Mouse (Mus musculus) embryonic facial prominence, embryonic 10.5 days (tissue): ENCODE measurements at regions not wholly inside any gene's neighbourhood (a gene's known extent, or its start where the extent isn't known, plus 50 kb on each side); places are given as distances from the start of the nearest gene placed in this dataset.
A peak's percentile ranks its signal among the peaks of the same experiment; 100 is the strongest.

Source experiments
- DNase-seq: peaks from one replicate; pipeline ENCODE4 v3.0.0-alpha.2; 2017; ENCODE audit warnings: low spot score
- H3K27ac ChIP-seq: fragments of 300-500 bp; sonication (generic); replicated peaks from 2 replicates; pipeline ENCODE4 v1.5.1; 2016; ENCODE audit warnings: mild to moderate bottlenecking
- H3K27me3 ChIP-seq: fragments of 300-500 bp; sonication (generic); replicated peaks from 2 replicates; pipeline ENCODE4 v1.6.1; 2016; ENCODE audit warnings: low read depth, mild to moderate bottlenecking; ENCODE audit not compliant: poor library complexity, severe bottlenecking
- H3K36me3 ChIP-seq: fragments of 300-500 bp; sonication (generic); replicated peaks from 2 replicates; pipeline ENCODE4 v1.6.1; 2016; ENCODE audit warnings: mild to moderate bottlenecking, moderate library complexity
- H3K4me1 ChIP-seq: fragments of 300-500 bp; sonication (generic); 2 replicates; pipeline ENCODE4 v1.6.1; 2016
- H3K4me3 ChIP-seq: fragments of 300-500 bp; sonication (generic); 2 replicates; pipeline ENCODE4 v1.5.1; 2016; ENCODE audit warnings: mild to moderate bottlenecking, moderate library complexity
- H3K9me3 ChIP-seq: fragments of 300-500 bp; sonication (generic); 2 replicates; pipeline ENCODE4 v1.6.1; 2016; ENCODE audit warnings: mild to moderate bottlenecking
- WGBS: fragments of 180-500 bp; shearing (Covaris S2); methylation state at CpG from one replicate; pipeline ENCODE4 v1.1.7; 2016; 5-methylcytosine and 5-hydroxymethylcytosine counted together

DNA sequence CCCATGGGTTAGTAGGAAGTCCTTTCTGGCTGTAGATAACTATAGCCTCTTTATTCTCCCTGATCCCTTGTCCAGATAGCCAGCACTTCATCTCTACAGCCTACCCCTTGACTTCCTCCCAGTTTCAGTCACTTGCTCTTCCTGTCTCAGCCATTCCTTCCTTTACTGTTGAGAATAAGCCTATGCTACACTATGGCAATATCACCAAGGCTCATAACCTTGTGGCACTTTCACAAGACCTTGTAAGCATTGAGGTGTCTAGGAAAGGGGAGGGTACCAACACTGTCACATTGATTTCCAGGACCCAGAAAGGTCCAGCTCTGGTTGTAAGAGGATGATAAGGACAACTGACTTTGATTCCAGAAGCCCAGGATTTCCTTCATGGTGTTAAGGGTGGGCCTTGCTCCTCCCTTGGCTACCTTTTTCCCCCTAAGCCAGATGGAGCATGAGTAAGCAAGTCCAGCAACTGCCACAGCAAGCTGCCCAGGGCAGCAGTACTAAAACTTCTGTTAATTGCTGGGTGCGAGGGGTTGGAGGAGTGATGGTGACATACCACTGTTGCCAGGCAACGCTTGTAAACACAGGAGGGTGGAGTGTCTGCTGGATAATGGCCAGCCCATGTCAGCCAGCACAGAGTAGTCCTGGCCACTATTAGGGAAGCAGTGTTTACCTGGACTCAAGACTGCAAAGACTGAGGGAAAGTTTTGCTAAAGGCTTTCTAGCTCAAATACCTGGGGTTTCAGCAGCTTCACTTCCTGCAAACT is 75.7 kb downstream of the Ankrd16 start:
- Histone ChIP-seq H3K27ac (no peak overlapping the region), H3K4me1 (no peaks in the 10 kb centered on the region), H3K36me3 (no peaks in the 10 kb centered on the region), H3K4me3 (no peak overlapping the region), H3K27me3 (no peaks in the 10 kb centered on the region), H3K9me3 (no peaks in the 10 kb centered on the region)
- DNase-seq = peak; percentile 21
- 39% methylated on average over 2 of the region's 2 CpGs for WGBS

GRCm38 (mm10) chr2:11869983-11870382 is 92.3 kb downstream of the Ankrd16 start:
- H3K9me3 ChIP-seq = peaks cover 8% of the 10 kb centered on the region; the same call in 1 of the 2 replicates
- H3K27me3 ChIP-seq = no peaks in the 10 kb centered on the region
- no peak for DNase-seq
- 43% methylated on average over 2 of the region's 2 CpGs for WGBS
- no peaks in the 10 kb centered on the region for H3K4me1 ChIP-seq
- no peak overlapping the region for H3K4me3 ChIP-seq
- no peaks in the 10 kb centered on the region for H3K36me3 ChIP-seq
- no peak overlapping the region for H3K27ac ChIP-seq

DNA sequence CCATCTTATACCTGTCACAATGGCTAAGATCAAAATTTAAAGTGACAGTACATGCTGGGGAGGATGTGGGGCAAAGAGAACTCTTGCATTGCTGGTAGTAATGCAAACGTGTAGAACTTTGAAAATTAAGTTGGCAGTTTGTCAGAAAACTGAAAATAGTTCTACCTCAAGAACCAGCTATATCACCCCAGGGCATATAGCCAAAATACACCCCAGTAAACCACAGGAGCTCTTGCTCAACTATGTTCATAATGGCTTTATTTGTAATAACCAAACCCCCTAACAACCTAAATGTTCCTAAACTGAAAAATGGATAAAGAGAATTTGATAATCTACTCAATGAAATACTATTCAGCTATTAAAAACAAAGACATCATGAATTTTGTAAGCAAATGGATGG is 102.3 kb downstream of the Ankrd16 start:
- H3K9me3 ChIP-seq = peaks cover 4% of the 10 kb centered on the region; the same call in 1 of the 2 replicates
- WGBS = 42% methylated on average over 1 of the region's 1 CpGs
- H3K27me3 ChIP-seq = no peaks in the 10 kb centered on the region
- H3K36me3 ChIP-seq = no peaks in the 10 kb centered on the region
- no peak overlapping the region for H3K4me3 ChIP-seq
- no peak overlapping the region for H3K27ac ChIP-seq
- DNase-seq = no peak
- no peaks in the 10 kb centered on the region for H3K4me1 ChIP-seq

DNA sequence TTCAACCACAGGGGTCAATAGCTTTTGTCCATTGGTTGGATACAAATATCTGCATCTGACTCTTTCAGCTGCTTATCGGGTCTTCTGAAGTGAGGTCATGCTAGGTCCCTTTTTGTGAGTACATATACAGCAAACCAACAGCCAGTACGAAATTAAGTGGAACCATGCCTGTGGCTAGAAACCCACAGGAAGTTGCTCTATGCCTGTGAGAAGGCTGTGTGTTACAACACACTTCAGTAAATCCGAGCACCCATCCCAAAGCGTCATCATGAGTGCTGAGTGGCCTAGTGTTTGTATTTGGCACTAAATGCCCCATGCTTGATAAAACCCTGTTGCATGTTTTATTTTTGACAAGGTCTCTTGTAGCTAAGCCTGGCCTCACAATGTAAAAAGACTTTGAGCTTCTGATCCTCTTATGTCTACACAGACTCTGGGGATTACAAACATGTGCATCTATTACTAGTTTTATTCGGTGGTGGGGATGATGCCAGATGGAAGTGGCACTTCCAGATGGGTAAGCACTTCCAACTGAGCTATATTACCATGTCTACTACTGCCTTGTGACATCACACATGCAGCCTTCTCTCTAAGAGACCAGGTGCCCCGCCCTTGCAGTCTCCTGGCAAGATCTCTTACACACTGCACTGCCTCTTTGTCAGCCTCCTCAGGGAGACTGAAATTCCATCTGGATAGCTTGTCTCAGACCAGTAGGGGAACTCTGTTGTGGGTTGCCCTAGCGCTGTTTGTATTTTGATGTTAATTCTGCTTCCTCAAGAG is 117.3 kb downstream of the Ankrd16 start:
- Histone ChIP-seq H3K4me1 (no peaks in the 10 kb centered on the region), H3K9me3 (no peaks in the 10 kb centered on the region), H3K27ac (no peak overlapping the region), H3K27me3 (no peaks in the 10 kb centered on the region), H3K36me3 (no peaks in the 10 kb centered on the region), H3K4me3 (no peak overlapping the region)
- no peak for DNase-seq
- 71% methylated on average over 7 of the region's 7 CpGs for WGBS

GRCm38 (mm10) chr2:11899698-11900660 is 122.3 kb downstream of the Ankrd16 start:
- Histone ChIP-seq H3K27me3 (no peaks in the 10 kb centered on the region), H3K4me1 (no peaks in the 10 kb centered on the region), H3K36me3 (no peaks in the 10 kb centered on the region), H3K9me3 (no peaks in the 10 kb centered on the region), H3K4me3 (no peak overlapping the region), H3K27ac (no peak overlapping the region)
- DNase-seq = no peak
- WGBS = 90% methylated on average over 11 of the region's 11 CpGs

GRCm38 (mm10) chr2:11914782-11915181 is 137.1 kb downstream of the Ankrd16 start:
- H3K27me3 ChIP-seq = no peaks in the 10 kb centered on the region
- no peak for DNase-seq
- WGBS = 86% methylated on average over 1 of the region's 1 CpGs

GRCm38 (mm10) chr2:11917373-11917772 is 139.7 kb downstream of the Ankrd16 start:
- Histone ChIP-seq H3K27me3 (no peaks in the 10 kb centered on the region), H3K4me1 (no peaks in the 10 kb centered on the region), H3K9me3 (no peaks in the 10 kb centered on the region), H3K27ac (no peak overlapping the region), H3K4me3 (no peak overlapping the region), H3K36me3 (no peaks in the 10 kb centered on the region)
- no peak for DNase-seq

More at GRCm38 (mm10) chr2:11914782-11915181, 137.1 kb downstream of the Ankrd16 start:
- Histone ChIP-seq H3K4me1 (no peaks in the 10 kb centered on the region), H3K4me3 (no peak overlapping the region), H3K27ac (no peak overlapping the region), H3K36me3 (no peaks in the 10 kb centered on the region), H3K9me3 (no peaks in the 10 kb centered on the region)

DNA sequence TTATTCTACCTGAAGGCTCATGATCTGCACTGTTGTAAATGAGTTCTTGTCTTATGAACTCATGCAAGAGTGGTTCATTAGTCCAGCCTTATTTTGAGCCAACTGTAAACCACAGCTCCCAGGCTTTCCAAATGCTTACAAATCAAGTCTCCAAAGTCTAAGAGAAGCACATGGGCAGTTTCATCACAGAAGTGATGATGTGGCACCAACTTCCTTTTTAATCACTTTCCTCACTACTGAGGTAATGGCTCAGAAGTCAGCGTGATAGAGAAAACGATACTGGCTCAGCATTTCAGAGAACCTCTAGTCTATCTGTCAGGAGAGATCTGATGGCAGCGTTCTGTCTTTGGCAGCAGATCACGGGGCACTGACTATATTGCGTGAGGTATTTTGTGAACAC is 140.4 kb downstream of the Ankrd16 start:
- DNase-seq = no peak
- Histone ChIP-seq H3K36me3 (no peaks in the 10 kb centered on the region), H3K27me3 (no peaks in the 10 kb centered on the region), H3K9me3 (no peaks in the 10 kb centered on the region), H3K4me1 (no peaks in the 10 kb centered on the region), H3K27ac (no peak overlapping the region), H3K4me3 (no peak overlapping the region)
- WGBS = 86% methylated on average over 5 of the region's 5 CpGs

DNA sequence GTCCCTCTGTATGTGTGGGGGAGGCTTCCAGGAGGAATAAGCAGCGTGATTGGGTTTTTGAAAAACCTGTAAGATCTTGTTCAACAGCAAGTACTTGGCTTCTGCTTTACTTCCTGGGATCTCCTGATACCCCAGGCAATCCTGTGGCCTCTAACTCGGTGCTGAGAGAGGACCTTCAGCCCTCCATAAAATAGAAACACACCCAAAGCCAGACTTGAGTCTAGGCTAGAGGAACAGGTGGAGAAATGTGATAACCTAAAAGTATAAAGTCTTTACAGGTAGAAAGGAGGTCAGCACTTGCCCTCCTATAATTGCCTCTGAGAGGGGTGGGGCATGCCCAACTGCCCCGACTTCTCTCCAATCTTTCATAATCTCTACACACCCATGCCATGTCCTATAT is 183.1 kb downstream of the Ankrd16 start:
- Histone ChIP-seq H3K4me3 (no peak overlapping the region), H3K9me3 (no peaks in the 10 kb centered on the region), H3K27ac (no peak overlapping the region), H3K36me3 (no peaks in the 10 kb centered on the region), H3K27me3 (no peaks in the 10 kb centered on the region), H3K4me1 (peaks cover 4% of the 10 kb centered on the region; the same call in 1 of the 2 replicates)
- no peak for DNase-seq
- WGBS = 80% methylated on average over 3 of the region's 3 CpGs

DNA sequence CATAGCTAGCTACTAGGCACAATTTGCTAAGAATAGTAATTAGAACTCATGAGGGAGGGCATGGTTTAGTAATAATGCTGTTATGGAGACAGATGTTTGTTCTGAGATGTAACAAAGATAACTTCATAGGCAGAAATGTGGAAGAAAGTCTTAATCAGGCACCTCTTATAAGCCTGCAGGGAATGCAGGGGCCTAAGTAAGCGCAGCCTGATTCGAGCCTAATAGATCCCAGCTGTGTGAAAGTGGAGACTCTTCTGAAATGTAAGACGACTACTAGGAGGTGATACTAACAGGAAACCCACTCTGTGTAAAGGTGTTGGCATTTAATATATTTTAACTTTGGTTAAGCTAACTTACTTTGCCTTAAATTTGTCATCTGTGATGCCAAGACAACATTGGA is 187.7 kb downstream of the Ankrd16 start:
- H3K4me1 ChIP-seq = peaks cover 4% of the 10 kb centered on the region; the same call in 1 of the 2 replicates

DNA sequence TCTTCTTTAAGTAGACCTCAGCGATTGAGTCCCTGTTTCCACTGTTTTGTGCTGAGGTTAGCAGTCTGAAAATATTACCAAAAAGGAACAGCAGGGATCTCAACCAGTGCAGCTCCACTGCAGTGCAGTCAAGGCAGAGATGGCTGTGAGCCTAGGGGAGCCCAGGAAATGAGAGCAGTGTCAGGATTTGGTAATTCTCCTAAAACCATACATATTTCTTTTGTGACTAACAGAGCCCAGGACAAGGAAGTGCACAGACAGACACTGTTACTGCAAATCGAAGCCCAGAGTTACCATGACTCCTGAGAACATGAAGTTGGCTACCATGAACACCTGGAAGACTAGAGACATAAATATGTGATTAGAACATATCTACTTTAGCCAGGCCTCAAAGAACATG is 189.3 kb downstream of the Ankrd16 start:
- H3K4me3 ChIP-seq = no peak overlapping the region
- no peaks in the 10 kb centered on the region for H3K27me3 ChIP-seq
- no peaks in the 10 kb centered on the region for H3K9me3 ChIP-seq
- H3K27ac ChIP-seq = no peak overlapping the region
- H3K36me3 ChIP-seq = no peaks in the 10 kb centered on the region
- H3K4me1 ChIP-seq = peaks cover 4% of the 10 kb centered on the region; the same call in 1 of the 2 replicates
- no peak for DNase-seq
- WGBS = 77% methylated on average over 2 of the region's 2 CpGs

More for the DNA sequence above, 187.7 kb downstream of the Ankrd16 start:
- peak; percentile 44 for DNase-seq
- WGBS = 30% methylated on average over 3 of the region's 3 CpGs
- H3K4me3 ChIP-seq = no peak overlapping the region
- H3K36me3 ChIP-seq = no peaks in the 10 kb centered on the region
- H3K9me3 ChIP-seq = no peaks in the 10 kb centered on the region
- H3K27ac ChIP-seq = no peak overlapping the region
- H3K27me3 ChIP-seq = no peaks in the 10 kb centered on the region

DNA sequence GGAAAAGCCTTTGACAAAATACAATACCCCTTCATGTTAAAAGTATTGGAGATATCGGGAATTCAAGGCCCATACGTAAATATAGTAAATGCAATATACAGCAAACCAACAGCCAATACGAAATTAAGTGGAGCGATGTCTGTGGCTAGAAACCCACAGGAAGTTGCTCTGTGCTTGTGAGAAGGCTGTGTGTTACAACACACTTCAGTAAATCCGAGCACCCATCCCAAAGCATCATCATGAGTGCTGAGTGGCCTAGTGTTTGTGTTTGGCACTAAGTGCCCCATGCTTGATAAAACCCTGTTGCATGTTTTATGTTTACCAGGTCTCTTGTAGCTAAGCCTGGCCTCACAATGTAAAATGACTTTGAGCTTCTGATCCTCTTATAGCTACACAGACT is 194.3 kb downstream of the Ankrd16 start:
- Histone ChIP-seq H3K36me3 (no peaks in the 10 kb centered on the region), H3K4me3 (no peak overlapping the region), H3K27me3 (no peaks in the 10 kb centered on the region), H3K9me3 (no peaks in the 10 kb centered on the region), H3K4me1 (no peaks in the 10 kb centered on the region), H3K27ac (no peak overlapping the region)
- DNase-seq = no peak
- WGBS = 90% methylated on average over 5 of the region's 5 CpGs
